Mouse (Mus musculus) v-Abl transformed pro-B cells (cell line): ENCODE measurements at regions not wholly inside any gene's neighbourhood (a gene's known extent, or its start where the extent isn't known, plus 50 kb on each side); places are given as distances from the start of the nearest gene placed in this dataset.

ENCODE experiments used
- in situ Hi-C, 2 experiments: fragments of 400-800 bp; cut with MboI; formaldehyde crosslinking; loops; one replicate each; pipeline ENCODE4 v1.15.1; 2025; ENCODE audit not compliant: unreplicated experiment in 2 of 2

DNA sequence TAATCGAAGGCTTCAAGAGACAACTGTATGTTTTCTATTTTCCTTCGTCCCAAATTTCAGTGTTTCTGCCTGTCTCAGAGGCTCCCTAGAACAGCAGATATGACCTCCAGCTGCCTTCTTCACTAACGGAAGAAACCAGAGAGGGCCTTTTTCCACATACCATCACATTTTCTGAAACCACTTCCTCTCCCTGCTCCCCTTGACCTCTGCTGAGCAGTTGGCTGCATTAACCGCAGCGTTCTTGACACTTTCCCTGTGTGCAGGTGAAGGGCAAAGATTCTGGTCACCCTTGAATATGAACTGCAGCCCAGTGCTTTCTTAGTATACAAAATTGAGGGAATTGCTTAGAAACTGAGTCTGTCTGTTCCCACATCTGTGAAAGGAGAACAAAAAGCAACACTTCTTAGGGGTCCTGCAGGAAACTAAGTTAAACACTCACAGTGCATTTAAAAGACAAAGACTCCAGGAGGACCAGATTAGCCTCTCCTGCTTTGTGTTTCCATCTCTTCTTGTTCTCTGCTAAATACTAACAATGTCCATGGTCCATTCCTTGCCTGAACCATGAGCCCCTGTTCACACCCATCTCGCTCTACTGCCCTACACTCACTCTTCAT is 98.4 kb downstream of the Akap11 start:
- in situ Hi-C loops: loop anchor here (5.0 to 10.0 kb wide), 2 partner anchors 113 to 151 kb away; no protein-coding TSS in a partner anchor

DNA sequence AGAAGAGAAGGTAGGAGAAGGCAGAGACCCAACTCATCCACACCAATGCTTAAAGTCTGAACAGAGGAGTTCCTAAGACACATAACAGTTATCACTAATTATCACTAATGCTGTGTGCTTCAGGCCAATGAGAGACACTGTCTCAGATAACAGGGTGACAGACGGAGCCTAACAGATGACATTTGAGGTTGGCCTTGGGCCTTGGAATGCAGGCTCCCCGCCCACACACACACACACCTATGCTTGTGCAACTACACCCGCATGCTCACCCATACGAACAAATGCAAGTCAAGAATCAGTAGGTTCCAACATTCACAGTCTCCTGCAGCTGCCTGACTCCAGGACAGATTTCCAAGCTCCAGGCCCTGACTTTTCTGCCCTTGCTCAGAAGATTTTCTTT is 100.0 kb downstream of the Akap11 start:
- in situ Hi-C loops: loop anchor here (5.0 to 10.0 kb wide), 2 partner anchors 112 to 149 kb away; no protein-coding TSS in a partner anchor

DNA sequence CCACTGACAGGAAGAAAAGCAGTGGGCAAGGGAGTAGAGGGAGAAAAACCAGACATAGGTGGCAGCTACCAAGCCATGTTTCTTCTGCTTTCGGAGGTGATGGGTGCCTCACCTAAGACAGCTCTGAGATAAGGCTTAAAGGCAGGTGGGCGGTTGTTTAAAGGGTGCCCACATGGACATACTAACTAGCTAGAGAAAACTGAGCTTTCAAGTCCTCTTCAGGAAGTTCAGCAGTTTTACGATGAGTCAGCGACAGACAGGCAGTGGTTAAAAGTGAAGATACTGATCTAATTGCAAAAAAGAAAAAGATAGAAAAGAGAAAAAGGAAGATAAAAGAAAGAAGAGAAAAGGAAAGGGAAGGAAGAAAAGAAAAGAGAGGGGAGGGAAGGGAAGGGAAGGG is 100.6 kb downstream of the Akap11 start:
- in situ Hi-C loops: loop anchor here (5.0 to 10.0 kb wide), 2 partner anchors 111 to 149 kb away; no protein-coding TSS in a partner anchor

DNA sequence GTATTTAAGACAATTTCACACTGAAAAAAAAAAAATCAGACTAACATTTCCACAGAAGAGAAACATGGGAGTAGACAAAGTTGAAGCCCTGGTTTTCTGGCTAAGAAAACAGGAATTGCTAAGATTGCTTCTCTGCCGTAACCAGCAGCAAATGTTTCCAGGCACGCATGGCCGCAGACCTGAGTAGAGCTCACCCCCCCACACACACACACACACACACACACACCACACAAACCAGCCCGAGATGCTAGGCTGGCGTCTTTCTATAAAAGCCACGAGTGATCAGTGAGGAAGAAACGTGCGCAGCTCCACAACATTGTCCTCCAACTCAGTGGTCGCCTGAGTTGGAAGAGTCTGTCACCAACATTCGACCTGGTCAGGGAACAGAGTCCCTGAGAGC is 101.0 kb downstream of the Akap11 start:
- in situ Hi-C loops: loop anchor here (5.0 to 10.0 kb wide), 2 partner anchors 111 to 148 kb away; no protein-coding TSS in a partner anchor

DNA sequence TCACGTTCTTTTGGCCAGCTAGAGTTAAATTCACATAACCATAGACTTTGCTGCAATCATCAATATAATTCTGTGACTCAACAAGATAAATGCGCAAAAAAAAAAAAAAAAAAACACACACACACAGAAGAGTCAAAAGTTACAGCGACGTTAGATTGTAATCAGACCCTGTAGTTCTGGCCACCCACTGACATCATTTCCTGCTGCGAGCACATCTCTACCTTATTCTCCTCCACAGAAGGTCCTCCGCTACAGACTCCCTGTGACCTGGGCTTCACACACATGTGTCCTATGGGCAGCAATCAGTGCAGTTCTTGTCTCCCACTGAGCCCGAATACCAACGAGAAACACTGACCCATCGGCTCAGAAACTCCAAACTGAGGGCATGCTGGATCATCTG is 101.9 kb downstream of the Akap11 start:
- in situ Hi-C loops: loop anchor here (5.0 to 10.0 kb wide), 3 partner anchors 77 to 147 kb away; no protein-coding TSS in a partner anchor

DNA sequence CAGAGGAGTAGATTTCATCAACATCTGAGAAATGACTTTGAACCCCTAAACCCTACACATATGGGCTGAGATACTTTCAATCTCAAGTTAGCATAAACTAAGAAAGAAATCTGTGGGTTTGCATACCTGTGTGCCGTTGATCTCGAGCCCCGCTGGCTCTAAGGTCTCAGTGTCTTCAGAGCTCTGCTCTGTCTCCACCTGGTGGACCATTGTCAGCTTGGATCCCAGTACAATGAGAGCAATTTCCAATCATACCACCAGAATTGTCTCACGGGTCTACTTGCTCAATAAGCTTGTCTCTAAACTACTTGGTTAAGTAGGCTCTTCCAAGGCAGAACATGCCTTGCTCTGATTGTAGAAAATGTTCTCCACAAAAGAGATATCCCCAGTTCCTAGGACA is 102.5 kb downstream of the Akap11 start:
- in situ Hi-C loops: loop anchor here (5.0 to 10.0 kb wide), 3 partner anchors 77 to 147 kb away; no protein-coding TSS in a partner anchor

DNA sequence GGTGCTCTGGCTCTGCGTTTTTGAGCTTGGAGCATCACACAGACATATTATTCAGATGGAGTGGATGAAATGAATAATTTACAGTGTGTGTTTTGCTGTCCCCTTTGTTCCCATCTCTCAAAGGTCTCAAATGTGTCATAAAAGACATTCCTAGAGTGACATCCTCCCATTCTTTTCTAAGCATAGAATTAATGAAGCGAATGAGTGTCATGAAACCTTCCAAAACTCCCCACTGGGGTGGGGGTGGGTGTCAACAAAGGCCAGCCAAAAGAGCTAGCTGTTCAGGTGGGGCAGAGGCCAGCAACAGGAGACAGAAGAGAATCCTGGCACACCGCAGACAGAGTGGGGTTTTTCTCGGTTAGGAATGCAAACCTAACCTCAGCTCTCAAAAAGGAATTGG is 104.1 kb downstream of the Akap11 start:
- in situ Hi-C loops: loop anchor here (5.0 to 10.0 kb wide), 3 partner anchors 75 to 145 kb away; no protein-coding TSS in a partner anchor

DNA sequence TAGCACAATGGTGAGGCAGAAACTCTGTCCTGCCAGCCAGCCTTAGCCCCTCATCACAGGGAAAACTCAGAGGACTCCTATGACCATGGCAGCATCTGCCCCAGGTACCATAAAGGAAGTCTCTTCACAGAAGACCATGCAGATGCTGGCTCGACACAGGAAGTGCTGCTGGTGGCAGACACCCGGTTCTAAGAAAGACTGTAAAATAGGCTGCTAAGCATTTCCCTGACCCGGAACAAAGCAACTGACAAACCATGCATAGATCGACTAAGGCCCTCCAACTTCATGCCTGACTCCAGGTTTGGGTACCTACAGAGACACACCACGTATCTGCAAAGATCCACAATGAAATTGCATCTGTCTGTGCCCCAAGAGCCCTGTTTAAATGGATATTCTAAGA is 104.7 kb downstream of the Akap11 start:
- in situ Hi-C loops: loop anchor here (5.0 to 10.0 kb wide), 3 partner anchors 75 to 145 kb away; no protein-coding TSS in a partner anchor

DNA sequence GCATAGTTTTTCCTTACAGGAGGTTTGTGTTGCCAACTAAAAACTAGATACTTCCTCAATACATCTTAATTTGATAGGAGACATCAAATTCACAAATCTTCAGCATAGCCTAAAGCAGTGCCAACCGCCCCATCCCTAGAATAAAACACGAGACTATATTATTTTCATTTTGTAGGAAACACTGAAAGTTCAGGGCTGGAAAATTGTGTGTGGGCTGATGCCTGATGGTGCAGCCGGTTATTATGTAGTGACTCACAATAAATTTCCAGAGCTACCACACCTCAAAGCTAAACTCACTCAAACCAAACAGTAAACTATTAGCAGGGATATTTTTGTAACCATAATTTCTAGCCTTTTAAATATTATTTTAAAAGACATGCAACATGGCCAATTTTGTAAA is 105.2 kb downstream of the Akap11 start:
- in situ Hi-C loops: loop anchor here (5.0 to 10.0 kb wide), 3 partner anchors 74 to 144 kb away; no protein-coding TSS in a partner anchor

DNA sequence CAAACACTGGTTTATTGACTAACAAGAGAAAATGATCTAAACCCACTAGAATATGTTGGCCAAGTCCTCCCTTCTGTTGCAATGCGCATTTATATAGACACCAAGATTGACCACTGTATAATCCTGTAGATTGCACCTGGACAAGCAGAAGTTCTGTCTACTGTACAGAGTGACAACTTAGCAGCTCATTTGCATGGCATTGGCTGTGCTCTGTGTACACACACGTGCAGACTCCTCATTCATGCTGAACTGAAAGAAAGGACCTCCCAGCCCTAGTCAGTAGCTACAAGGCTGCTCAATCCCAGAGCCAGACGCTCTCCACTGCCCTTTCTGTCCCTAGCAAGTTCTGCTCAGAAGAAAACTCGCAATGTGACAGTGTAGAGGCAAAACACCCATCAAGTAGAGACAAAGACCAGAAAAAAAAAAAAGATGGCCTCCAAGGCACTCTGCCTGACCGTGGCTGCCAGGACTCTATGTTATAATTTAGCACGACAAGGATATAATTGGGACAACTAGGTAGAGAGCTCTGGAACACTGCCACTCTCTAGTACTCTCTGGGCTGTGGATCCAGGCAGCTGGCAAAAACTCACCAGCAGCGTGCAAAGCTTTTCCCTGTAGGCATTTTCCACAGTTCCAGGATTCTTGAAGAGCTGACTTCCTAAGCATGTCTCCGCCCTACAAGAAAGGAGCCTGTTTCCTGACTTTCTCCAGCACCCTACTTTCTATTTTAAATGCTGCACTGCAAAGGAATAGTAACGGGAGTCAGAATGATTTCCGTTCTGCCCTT is 108.2 kb downstream of the Akap11 start:
- in situ Hi-C loops: no loop called here

DNA sequence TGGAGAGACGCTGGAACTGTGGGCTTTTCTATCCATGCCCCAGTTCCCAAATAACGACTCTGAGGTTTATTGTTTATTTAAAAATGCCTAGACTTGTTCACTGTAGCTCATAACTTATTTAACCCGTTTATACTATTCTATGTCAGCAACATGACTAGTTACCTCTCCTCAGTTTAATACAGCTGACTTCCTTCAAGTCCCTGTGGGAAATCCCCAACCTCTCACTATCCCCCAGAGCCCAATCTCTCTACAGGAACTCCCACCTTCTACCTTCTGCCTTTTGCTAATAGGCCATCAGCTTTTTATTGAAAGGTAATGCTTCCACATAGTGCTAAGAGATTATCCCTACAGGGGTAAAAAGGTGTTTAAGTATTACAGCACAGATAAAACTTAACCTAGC is 109.5 kb downstream of the Akap11 start:
- in situ Hi-C loops: no loop called here

DNA sequence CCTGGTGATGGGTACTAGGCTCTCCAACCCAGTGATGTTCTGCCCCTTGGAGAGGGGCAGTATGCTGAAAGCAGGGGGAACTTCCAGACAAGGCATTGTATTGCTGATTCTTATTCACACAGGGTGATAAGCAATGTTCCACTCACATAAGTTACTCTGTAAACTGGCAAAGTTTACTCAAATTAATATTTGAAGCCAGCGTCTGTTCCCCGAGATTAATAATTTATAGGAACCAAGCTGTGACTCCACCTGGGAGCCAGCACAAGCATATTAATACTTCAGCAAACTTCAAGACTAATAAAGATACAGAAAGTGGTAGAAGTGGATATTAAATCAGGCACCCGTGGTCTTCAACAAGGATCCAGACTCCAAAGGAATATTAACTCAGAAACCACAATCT is 114.0 kb downstream of the Akap11 start:
- in situ Hi-C loops: no loop called here

DNA sequence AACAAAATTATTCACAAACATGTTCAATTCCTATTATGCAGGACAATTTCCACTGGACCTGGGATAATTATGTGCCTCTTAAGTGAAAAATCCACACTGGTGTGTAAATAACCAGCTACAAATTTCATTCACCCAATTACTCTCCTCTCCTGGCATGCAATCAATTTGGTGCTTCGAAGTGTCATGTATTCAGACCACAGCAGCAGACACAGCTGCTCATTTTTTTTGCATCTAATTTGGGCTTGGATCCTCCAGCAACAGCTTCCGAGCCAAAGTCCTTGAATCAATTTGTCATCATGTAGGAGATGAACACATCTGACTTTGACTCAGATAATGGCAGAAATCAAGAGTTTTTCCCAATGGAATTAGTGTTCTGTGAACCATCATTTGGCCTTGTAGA is 113.1 kb upstream of the Tnfsf11 start:
- in situ Hi-C loops: no loop called here

DNA sequence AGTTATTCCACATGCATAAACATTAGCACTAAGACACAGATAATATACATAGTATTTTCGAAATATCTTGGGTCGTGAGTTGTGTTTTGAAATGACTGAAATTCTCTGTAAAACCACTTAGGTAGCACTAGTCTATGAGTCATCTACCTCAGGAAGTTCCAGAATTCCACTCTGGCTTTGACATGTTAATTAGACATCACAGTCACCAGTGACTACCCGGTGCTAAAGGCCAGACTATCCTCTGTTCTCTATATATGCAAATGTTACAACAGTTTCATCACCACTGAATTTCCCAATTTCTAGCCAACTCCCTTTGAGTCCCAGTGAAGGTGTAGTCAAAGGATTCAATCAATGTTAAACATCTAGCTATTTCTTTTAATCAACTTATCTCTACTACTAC is 112.3 kb upstream of the Tnfsf11 start:
- in situ Hi-C loops: no loop called here

DNA sequence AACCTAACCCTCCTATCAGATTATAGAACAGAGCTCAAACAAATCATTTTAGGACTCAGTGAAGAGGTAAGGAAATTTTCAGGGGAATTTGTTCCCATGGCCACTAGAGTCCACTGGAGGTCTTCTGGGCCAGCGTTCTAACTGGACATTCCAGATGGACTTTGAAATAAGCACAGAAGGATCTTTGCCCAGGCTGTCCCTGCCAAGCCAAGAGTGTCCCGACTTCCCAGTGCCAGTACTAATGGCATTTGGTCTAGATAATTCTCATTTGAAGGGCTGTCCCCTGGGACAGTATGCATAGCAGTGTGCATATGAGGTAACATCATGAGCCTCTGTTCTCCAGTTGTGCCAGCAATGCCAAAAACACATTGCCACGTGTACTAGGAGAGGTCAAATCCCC is 97.7 kb upstream of the Tnfsf11 start:
- in situ Hi-C loops: no loop called here

DNA sequence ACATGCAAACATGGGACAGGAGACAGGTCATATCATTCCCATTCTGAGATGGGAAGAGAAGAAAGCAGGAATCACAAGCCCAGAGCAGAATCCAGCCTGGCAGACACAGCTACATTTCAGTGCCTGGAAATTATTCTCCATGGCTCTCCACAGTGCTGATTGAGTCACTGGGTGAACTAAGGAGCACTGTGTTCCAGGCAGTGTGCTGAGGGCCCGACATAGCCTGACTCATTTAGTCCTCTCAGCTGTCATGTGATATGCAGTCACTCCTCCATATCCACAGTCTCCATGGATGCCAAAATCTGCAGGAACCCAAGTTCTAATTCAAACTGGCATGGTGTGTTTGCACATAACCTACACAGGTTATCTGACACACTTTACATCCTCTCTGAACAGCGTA is 90.1 kb upstream of the Tnfsf11 start:
- in situ Hi-C loops: no loop called here

DNA sequence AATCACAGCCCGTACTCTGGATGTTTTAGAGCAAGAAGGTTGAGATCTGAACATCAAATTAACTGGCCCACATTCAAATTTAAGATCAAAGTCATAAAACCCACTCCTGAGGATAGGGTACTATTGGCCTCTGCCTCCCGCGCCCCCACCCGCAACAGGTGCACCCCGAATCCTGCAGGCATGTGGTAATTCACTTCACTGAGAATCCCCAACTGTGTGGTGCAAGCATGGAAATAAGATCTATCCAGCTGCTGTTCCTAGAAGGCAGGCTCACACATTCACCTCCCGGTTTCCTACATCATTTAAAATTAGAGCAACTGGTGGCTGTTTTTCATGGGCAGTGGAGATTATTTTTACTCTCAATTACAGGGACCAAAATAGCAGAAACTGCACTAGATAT is 87.8 kb upstream of the Tnfsf11 start:
- in situ Hi-C loops: no loop called here

DNA sequence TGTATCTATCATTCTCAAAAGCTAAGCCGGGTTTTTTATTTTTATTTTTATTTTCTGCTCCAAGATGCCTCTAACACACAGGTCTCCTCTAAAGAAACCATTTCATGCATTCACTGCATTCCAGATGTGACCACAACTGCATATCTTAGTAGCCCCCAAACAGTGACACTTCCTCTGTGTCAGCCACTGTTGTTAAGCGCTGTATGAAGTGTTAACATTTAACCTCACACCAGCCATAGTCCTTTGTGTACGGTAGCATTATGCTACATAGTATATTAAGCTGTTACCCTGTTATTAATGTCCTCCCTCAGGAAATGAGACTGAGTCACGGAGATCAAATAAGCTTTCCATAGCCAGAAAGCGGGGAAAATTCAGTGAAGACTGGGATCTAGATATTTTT is 79.2 kb upstream of the Tnfsf11 start:
- in situ Hi-C loops: no loop called here

DNA sequence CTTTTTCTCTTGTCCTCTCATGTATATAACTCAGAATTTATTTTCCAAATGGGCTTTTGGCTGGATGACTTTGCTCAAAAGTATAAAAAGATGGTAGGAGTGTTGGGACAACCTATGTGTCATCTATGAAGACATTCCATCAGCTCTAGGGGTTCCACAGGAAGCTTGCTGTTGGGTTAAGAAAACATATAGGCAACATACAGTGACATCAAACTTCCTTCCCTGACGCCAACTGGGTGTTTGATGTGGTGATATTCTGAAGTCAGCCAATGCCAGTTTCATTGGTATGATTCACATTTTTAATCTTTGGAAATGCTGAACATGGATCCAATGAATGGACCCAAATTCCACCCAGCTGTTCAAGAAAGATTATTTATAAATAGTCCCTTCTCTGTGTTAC is 76.5 kb upstream of the Tnfsf11 start:
- in situ Hi-C loops: no loop called here

DNA sequence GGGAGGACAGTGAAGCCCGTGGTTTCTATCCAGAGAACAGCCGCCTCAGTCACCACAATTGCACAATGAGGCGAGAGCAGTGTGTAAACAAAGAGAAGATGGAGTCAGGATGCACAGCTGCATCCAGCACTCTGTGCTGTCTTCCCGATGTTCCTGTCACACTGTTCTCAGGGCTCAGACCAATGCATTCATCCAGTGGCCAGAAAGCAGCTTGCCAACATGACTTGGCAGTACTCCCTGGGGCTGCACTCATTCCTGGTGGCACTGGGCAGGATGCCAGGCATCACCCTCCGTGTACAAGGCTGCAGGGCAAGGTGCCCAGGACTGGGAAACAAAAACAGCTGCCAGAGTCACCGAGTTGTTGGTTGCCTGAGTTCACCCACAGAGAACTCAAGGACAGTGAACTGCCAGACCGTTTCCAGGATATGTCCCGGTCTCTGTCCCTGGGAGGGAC is 75.4 kb upstream of the Tnfsf11 start:
- in situ Hi-C loops: no loop called here

DNA sequence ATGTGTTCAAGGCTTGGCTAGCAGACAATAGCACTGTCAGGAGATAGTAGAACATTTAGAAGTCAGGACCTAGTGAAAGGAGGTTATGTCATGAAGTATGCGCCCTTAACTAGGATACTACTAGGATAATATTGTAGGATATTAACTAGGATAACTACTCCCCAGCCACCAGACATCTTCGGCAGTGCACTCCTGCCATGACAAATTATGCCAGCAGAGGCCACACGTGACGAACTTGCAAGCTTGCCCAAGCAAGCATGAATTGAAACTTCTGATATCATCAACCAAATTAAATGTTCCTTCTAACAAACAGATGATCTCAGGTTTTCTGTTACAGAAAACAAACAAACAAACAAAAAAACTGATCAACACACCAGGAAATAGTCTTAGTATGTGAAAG is 72.2 kb upstream of the Tnfsf11 start:
- in situ Hi-C loops: no loop called here

DNA sequence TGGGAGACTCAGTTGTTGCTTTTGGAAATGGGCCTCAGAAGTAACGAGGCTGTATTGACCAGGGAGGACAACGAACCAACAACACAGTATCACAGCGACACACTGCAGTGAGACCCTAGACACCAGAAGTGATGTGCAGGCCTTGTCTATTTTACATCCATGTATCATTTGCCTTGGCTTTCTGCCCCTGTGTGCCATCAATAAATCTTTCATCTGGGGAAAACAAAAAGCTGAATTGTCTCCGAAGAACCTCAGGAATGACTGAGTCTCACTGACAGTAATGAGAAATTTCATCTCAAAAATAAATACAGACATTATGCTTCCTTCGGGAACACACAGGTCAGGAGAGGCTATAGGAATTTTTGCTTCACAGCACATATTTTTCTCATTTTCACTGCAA is 68.7 kb upstream of the Tnfsf11 start:
- in situ Hi-C loops: no loop called here
